ENCODE assay signal across 8 mouse cellular contexts in genomic region chr19:5456241-5456921, GRCm38 (mm10). TPM values are rescaled to one million over a fixed set of nuclear protein-coding genes. Genes with fewer than 3 reads are reported as not detected.
A peak's percentile ranks its signal among the peaks of the same experiment; 100 is the strongest.
DNase-seq lines count a peak whose midpoint lies in the region; ATAC-seq and TF ChIP-seq lines count a peak whose summit lies in the region.

No protein-coding gene starts in this region.

- H3K4me2 ChIP-seq in heart, embryonic 15.5 days, result peak overlapping the region; percentile 94
- peak overlapping the region; percentile 100 for H3K4me2 ChIP-seq in midbrain, embryonic 11.5 days

- DNase-seq in embryo, embryonic 10 days (ENCODE audit: low spot score), result peak; percentile 42
- DNase-seq in kidney, postnatal 4 days, result peak; percentile 50 to 64
- peak; percentile 93 for DNase-seq in midbrain, embryonic 11.5 days (ENCODE audit: low spot score, missing footprints)
- no peak for DNase-seq in layer of hippocampus, adult 9-11 months
- no peak for DNase-seq in right cerebral cortex, postnatal 10 days (ENCODE audit: low spot score in 2 of 2)
- no peak for DNase-seq in left cerebral cortex, adult 9 months (ENCODE audit: low spot score in 2 of 2)

- H3K4me3 ChIP-seq in ES-Bruce4 (ENCODE audit: low read depth, low read length), result peak overlapping the region; percentile 64
- peak overlapping the region; percentile 64 for H3K4me3 ChIP-seq in heart, embryonic 15.5 days
- H3K4me3 ChIP-seq in midbrain, embryonic 11.5 days (ENCODE audit: low read depth, low read length), result peak overlapping the region; percentile 75

- no peaks in the 10 kb centered on the region for H3K27me3 ChIP-seq in ES-Bruce4 (ENCODE audit: control insufficient read depth, insufficient read depth, low read length, poor library complexity, severe bottlenecking)
- no peaks in the 10 kb centered on the region for H3K27me3 ChIP-seq in heart, embryonic 15.5 days
- H3K27me3 ChIP-seq in midbrain, embryonic 11.5 days (ENCODE audit: control insufficient read depth, insufficient read depth, low read length), result 0 out of 2 replicates have a peak, but pooled peaks cover 3% of the 10 kb centered on the region

- TF ChIP-seq POLR2A in ES-Bruce4 (IDR thresholded peaks at IDR 0.05; ENCODE audit: insufficient read depth, low read length), result no peak

- no peak for TF ChIP-seq CTCF in ES-Bruce4 (IDR thresholded peaks at IDR 0.05; ENCODE audit: low read depth, low read length)

- 3% methylated on average over 26 of the region's 26 CpGs for WGBS in heart, embryonic 15.5 days
- WGBS in midbrain, embryonic 11.5 days, result 6% methylated on average over 26 of the region's 26 CpGs

- no peaks in the 10 kb centered on the region; the same call in 1 of the 2 replicates for H3K36me3 ChIP-seq in ES-Bruce4 (ENCODE audit: control insufficient read depth, insufficient read depth, low read length, poor library complexity, severe bottlenecking)
- H3K36me3 ChIP-seq in heart, embryonic 15.5 days, result no peaks in the 10 kb centered on the region
- H3K36me3 ChIP-seq in midbrain, embryonic 11.5 days (ENCODE audit: control insufficient read depth, insufficient read depth, low read length), result no peaks in the 10 kb centered on the region

- H3K27ac ChIP-seq in ES-Bruce4 (ENCODE audit: insufficient read depth, low read length), result no peak overlapping the region
- H3K27ac ChIP-seq in heart, embryonic 15.5 days, result peak overlapping the region; percentile 88
- peak overlapping the region; percentile 89 for H3K27ac ChIP-seq in midbrain, embryonic 11.5 days (ENCODE audit: low read depth, low read length)

- no peaks in the 10 kb centered on the region for H3K4me1 ChIP-seq in ES-Bruce4 (ENCODE audit: control insufficient read depth, insufficient read depth, low read length)
- H3K4me1 ChIP-seq in heart, embryonic 15.5 days (replicated peaks), result peaks cover 42% of the 10 kb centered on the region
- H3K4me1 ChIP-seq in midbrain, embryonic 11.5 days (ENCODE audit: control insufficient read depth, insufficient read depth, low read length), result peaks cover 31% of the 10 kb centered on the region

- TF ChIP-seq EP300 in ES-Bruce4 (IDR thresholded peaks at IDR 0.05; ENCODE audit: insufficient read depth, low read depth, low read length), result no peak

- no peaks in the 10 kb centered on the region for H3K9me3 ChIP-seq in ES-Bruce4 (replicated peaks; ENCODE audit: control insufficient read depth, insufficient read depth, low read length, poor library complexity, severe bottlenecking)
- H3K9me3 ChIP-seq in heart, embryonic 15.5 days (replicated peaks), result no peaks in the 10 kb centered on the region
- H3K9me3 ChIP-seq in midbrain, embryonic 11.5 days (ENCODE audit: control insufficient read depth, low read length), result no peaks in the 10 kb centered on the region

- peak; percentile 12; the same call in 1 of the 2 replicates for ATAC-seq in heart, embryonic 15.5 days (replicated peaks; ENCODE audit: insufficient number of reproducible peaks, insufficient read depth, low FRiP score, low read depth)
- ATAC-seq in midbrain, embryonic 11.5 days (ENCODE audit: low FRiP score), result no peak

- H3K9ac ChIP-seq in ES-Bruce4 (ENCODE audit: low read depth, poor library complexity, severe bottlenecking), result peak overlapping the region; percentile 86
- H3K9ac ChIP-seq in heart, embryonic 15.5 days, result peak overlapping the region; percentile 80
- peak overlapping the region; percentile 87 for H3K9ac ChIP-seq in midbrain, embryonic 11.5 days (ENCODE audit: low read length)

RNA-seq across cellular contexts. Expression of gene Ccdc85b, which starts 1.3 kb away (rescaled TPM):
- polyA plus RNA-seq in ES-Bruce4 (2011; ENCODE audit: insufficient read depth, insufficient read length, low read depth, missing spikeins), result 3.3 and 4.2 TPM in 2 replicates
- polyA plus RNA-seq in heart, embryonic 15.5 days (2015; fragmentation: Nextera tagmentation; extraction: Ambion mirVana), result 9.0 and 9.9 TPM in 2 replicates
- 6.9 and 7.8 TPM in 2 replicates for polyA plus RNA-seq in midbrain, embryonic 11.5 days (2014; fragmentation: Nextera tagmentation; extraction: Ambion mirVana)

RNA-seq across cellular contexts. Expression of gene Fibp, which starts 4.0 kb away (rescaled TPM):
- 37.7 and 47.6 TPM in 2 replicates for polyA plus RNA-seq in ES-Bruce4 (2011; ENCODE audit: insufficient read depth, insufficient read length, low read depth, missing spikeins)
- polyA plus RNA-seq in heart, embryonic 15.5 days (2015; fragmentation: Nextera tagmentation; extraction: Ambion mirVana), result 97.9 and 106 TPM in 2 replicates
- polyA plus RNA-seq in midbrain, embryonic 11.5 days (2014; fragmentation: Nextera tagmentation; extraction: Ambion mirVana), result 98.3 and 103 TPM in 2 replicates

RNA-seq across cellular contexts. Expression of gene Fosl1, which starts 9.0 kb away (rescaled TPM):
- polyA plus RNA-seq in ES-Bruce4 (2011; ENCODE audit: insufficient read depth, insufficient read length, low read depth, missing spikeins), result 1.3 and 2.3 TPM in 2 replicates
- not detected in 2 replicates for polyA plus RNA-seq in heart, embryonic 15.5 days (2015; fragmentation: Nextera tagmentation; extraction: Ambion mirVana)
- not detected in 2 replicates for polyA plus RNA-seq in midbrain, embryonic 11.5 days (2014; fragmentation: Nextera tagmentation; extraction: Ambion mirVana)

RNA-seq across cellular contexts. Expression of gene Ctsw, which starts 11.9 kb away (rescaled TPM):
- 1.2 and 1.6 TPM in 2 replicates for polyA plus RNA-seq in ES-Bruce4 (2011; ENCODE audit: insufficient read depth, insufficient read length, low read depth, missing spikeins)
- 1.4 and 3.5 TPM in 2 replicates for polyA plus RNA-seq in heart, embryonic 15.5 days (2015; fragmentation: Nextera tagmentation; extraction: Ambion mirVana)
- polyA plus RNA-seq in midbrain, embryonic 11.5 days (2014; fragmentation: Nextera tagmentation; extraction: Ambion mirVana), result 2.4 and 3.0 TPM in 2 replicates

RNA-seq across cellular contexts. Expression of gene Efemp2, which starts 17.4 kb away (rescaled TPM):
- 21.5 and 24.6 TPM in 2 replicates for polyA plus RNA-seq in ES-Bruce4 (2011; ENCODE audit: insufficient read depth, insufficient read length, low read depth, missing spikeins)
- polyA plus RNA-seq in heart, embryonic 15.5 days (2015; fragmentation: Nextera tagmentation; extraction: Ambion mirVana), result 65.6 and 95.4 TPM in 2 replicates
- 52.7 and 54.7 TPM in 2 replicates for polyA plus RNA-seq in midbrain, embryonic 11.5 days (2014; fragmentation: Nextera tagmentation; extraction: Ambion mirVana)

Comparison
In these comparisons a context has a peak if more than half of its experiments do, and no peak if none do; other contexts are left out.
1. DNase-seq: peak in embryo, embryonic 10 days (single experiment), kidney, postnatal 4 days (2 of 2) and midbrain, embryonic 11.5 days (single experiment); none in layer of hippocampus, adult 9-11 months (single experiment), right cerebral cortex, postnatal 10 days (0 of 2) and left cerebral cortex, adult 9 months (0 of 2).
2. Peak in every context shown above with its lines, with median percentiles within 50 percentile points of each other: H3K4me3 ChIP-seq and H3K9ac ChIP-seq.